Mouse (Mus musculus): ENCODE data around the gene B4galnt4. TPM values are rescaled to one million over a fixed set of nuclear protein-coding genes. Genes with fewer than 3 reads are reported as not detected.

Gene B4galnt4
- polyA plus RNA-seq, 1 experiment from 2014 or later = 44.1 TPM

DNA sequence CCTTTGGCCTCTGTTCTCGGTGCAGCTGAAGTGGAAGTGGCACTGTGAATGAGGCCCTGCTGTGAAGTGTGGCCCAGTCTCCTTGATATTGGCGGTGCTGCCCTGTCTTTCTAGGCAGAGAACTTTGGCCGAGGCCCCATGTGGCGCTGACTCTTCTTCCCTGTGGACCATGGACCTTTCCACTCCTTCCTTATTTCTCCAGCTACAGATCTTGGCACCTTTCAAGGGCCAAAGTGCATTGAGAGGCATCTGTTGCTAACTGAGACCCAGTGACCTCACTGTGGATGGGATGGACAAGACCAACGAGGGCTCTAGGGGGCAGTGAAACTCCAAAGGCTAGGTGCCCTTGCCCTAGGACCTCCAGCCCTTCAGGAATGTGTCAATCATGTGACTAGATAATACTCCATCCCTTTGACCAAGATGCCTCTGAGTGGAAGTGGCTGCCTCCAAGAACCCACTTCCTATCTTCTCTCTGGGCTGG lies 60.2 kb downstream of the B4galnt4 start:
- ATAC-seq (ENCODE audit: low FRiP score, low TSS enrichment) (no peak), DNase-seq (no peak)
- Histone ChIP-seq H3K4me2 (ENCODE audit: low read length) (no peak overlapping the region), H3K4me1 (ENCODE audit: control insufficient read depth, insufficient read depth, low read length) (no peaks in the 10 kb centered on the region), H3K9me3 (ENCODE audit: control insufficient read depth, low read length) (no peaks in the 10 kb centered on the region), H3K27me3 (ENCODE audit: control insufficient read depth, insufficient read depth, low read length) (no peaks in the 10 kb centered on the region), H3K36me3 (ENCODE audit: control insufficient read depth, insufficient read depth, low read length) (no peaks in the 10 kb centered on the region), H3K4me3 (replicated peaks; ENCODE audit: low read depth, low read length) (no peak overlapping the region), H3K27ac (replicated peaks; ENCODE audit: low read depth, low read length) (no peak overlapping the region), H3K9ac (replicated peaks; ENCODE audit: low read length) (no peak overlapping the region)
- WGBS = 80% methylated on average over 5 of the region's 5 CpGs

Other genes starting within 250 kb of the B4galnt4 start
- 25.4 and 34.5 TPM in 2 replicates for gene Zfp941, start 238.9 kb upstream of the B4galnt4 start, polyA plus RNA-seq (2014; fragmentation: Nextera tagmentation; extraction: Ambion mirVana)
- gene Urah, start 226.1 kb upstream of the B4galnt4 start, polyA plus RNA-seq (2014; fragmentation: Nextera tagmentation; extraction: Ambion mirVana) = not detected in 2 replicates
- gene Scgb1c1, start 215.6 kb upstream of the B4galnt4 start, polyA plus RNA-seq (2014; fragmentation: Nextera tagmentation; extraction: Ambion mirVana) = not detected in 2 replicates
- not detected in 2 replicates for gene Odf3, start 213.3 kb upstream of the B4galnt4 start, polyA plus RNA-seq (2014; fragmentation: Nextera tagmentation; extraction: Ambion mirVana)
- not detected in 2 replicates for gene Gm45785, start 204.8 kb upstream of the B4galnt4 start, polyA plus RNA-seq (2014; fragmentation: Nextera tagmentation; extraction: Ambion mirVana)
- gene Ric8a, start 204.1 kb upstream of the B4galnt4 start, polyA plus RNA-seq (2014; fragmentation: Nextera tagmentation; extraction: Ambion mirVana) = 98.6 and 99.6 TPM in 2 replicates
- 42.8 and 54.5 TPM in 2 replicates for gene Bet1l, start 203.5 kb upstream of the B4galnt4 start, polyA plus RNA-seq (2014; fragmentation: Nextera tagmentation; extraction: Ambion mirVana)
- 186 and 214 TPM in 2 replicates for gene Psmd13, start 179.1 kb upstream of the B4galnt4 start, polyA plus RNA-seq (2014; fragmentation: Nextera tagmentation; extraction: Ambion mirVana)
- gene Sirt3, start 178.8 kb upstream of the B4galnt4 start, polyA plus RNA-seq (2014; fragmentation: Nextera tagmentation; extraction: Ambion mirVana) = 33.4 and 40.0 TPM in 2 replicates
- gene Cox8b, start 160.7 kb upstream of the B4galnt4 start, polyA plus RNA-seq (2014; fragmentation: Nextera tagmentation; extraction: Ambion mirVana) = not detected in 2 replicates
- 0.32 and 0.89 TPM in 2 replicates for gene Nlrp6, start 140.2 kb upstream of the B4galnt4 start, polyA plus RNA-seq (2014; fragmentation: Nextera tagmentation; extraction: Ambion mirVana)
- 5.0 and 7.4 TPM in 2 replicates for gene Pgghg, start 119.7 kb upstream of the B4galnt4 start, polyA plus RNA-seq (2014; fragmentation: Nextera tagmentation; extraction: Ambion mirVana)
- gene Ifitm5, start 110.8 kb upstream of the B4galnt4 start, polyA plus RNA-seq (2014; fragmentation: Nextera tagmentation; extraction: Ambion mirVana) = 0.29 TPM in 1 of 2 replicates, not detected in the other
- not detected in 2 replicates for gene Gm45717, start 105.2 kb upstream of the B4galnt4 start, polyA plus RNA-seq (2014; fragmentation: Nextera tagmentation; extraction: Ambion mirVana)
- 131 and 176 TPM in 2 replicates for gene Ifitm2, start 105.1 kb upstream of the B4galnt4 start, polyA plus RNA-seq (2014; fragmentation: Nextera tagmentation; extraction: Ambion mirVana)
- 3.0 and 11.5 TPM in 2 replicates for gene Ifitm1, start 93.9 kb upstream of the B4galnt4 start, polyA plus RNA-seq (2014; fragmentation: Nextera tagmentation; extraction: Ambion mirVana)
- gene Ifitm3, start 50.3 kb upstream of the B4galnt4 start, polyA plus RNA-seq (2014; fragmentation: Nextera tagmentation; extraction: Ambion mirVana) = 18.8 and 66.5 TPM in 2 replicates
- gene Ifitm6, start 43.2 kb upstream of the B4galnt4 start, polyA plus RNA-seq (2014; fragmentation: Nextera tagmentation; extraction: Ambion mirVana) = 0.34 and 0.35 TPM in 2 replicates
- gene Gm17387, start 32.0 kb upstream of the B4galnt4 start, polyA plus RNA-seq (2014; fragmentation: Nextera tagmentation; extraction: Ambion mirVana) = not detected in 2 replicates
- not detected in 2 replicates for gene Pkp3, start 17.1 kb downstream of the B4galnt4 start, polyA plus RNA-seq (2014; fragmentation: Nextera tagmentation; extraction: Ambion mirVana)
- gene Sigirr, start 39.5 kb downstream of the B4galnt4 start, polyA plus RNA-seq (2014; fragmentation: Nextera tagmentation; extraction: Ambion mirVana) = 1.2 and 2.1 TPM in 2 replicates
- 0.14 and 0.18 TPM in 2 replicates for gene Ano9, start 56.7 kb downstream of the B4galnt4 start, polyA plus RNA-seq (2014; fragmentation: Nextera tagmentation; extraction: Ambion mirVana)
- 69.4 and 77.6 TPM in 2 replicates for gene Ptdss2, start 61.3 kb downstream of the B4galnt4 start, polyA plus RNA-seq (2014; fragmentation: Nextera tagmentation; extraction: Ambion mirVana)
- gene Rnh1, start 111.8 kb downstream of the B4galnt4 start, polyA plus RNA-seq (2014; fragmentation: Nextera tagmentation; extraction: Ambion mirVana) = 39.3 and 39.7 TPM in 2 replicates
- 125 and 176 TPM in 2 replicates for gene Hras, start 132.9 kb downstream of the B4galnt4 start, polyA plus RNA-seq (2014; fragmentation: Nextera tagmentation; extraction: Ambion mirVana)
- gene Lrrc56, start 133.1 kb downstream of the B4galnt4 start, polyA plus RNA-seq (2014; fragmentation: Nextera tagmentation; extraction: Ambion mirVana) = 9.0 and 9.8 TPM in 2 replicates
- gene Lmntd2, start 153.0 kb downstream of the B4galnt4 start, polyA plus RNA-seq (2014; fragmentation: Nextera tagmentation; extraction: Ambion mirVana) = 0.88 and 1.1 TPM in 2 replicates
- 25.9 and 27.2 TPM in 2 replicates for gene Rassf7, start 154.8 kb downstream of the B4galnt4 start, polyA plus RNA-seq (2014; fragmentation: Nextera tagmentation; extraction: Ambion mirVana)
- gene Phrf1, start 167.7 kb downstream of the B4galnt4 start, polyA plus RNA-seq (2014; fragmentation: Nextera tagmentation; extraction: Ambion mirVana) = 60.1 and 77.5 TPM in 2 replicates
- 1.1 and 9.2 TPM in 2 replicates for gene Irf7, start 205.4 kb downstream of the B4galnt4 start, polyA plus RNA-seq (2014; fragmentation: Nextera tagmentation; extraction: Ambion mirVana)
- gene Cdhr5, start 215.7 kb downstream of the B4galnt4 start, polyA plus RNA-seq (2014; fragmentation: Nextera tagmentation; extraction: Ambion mirVana) = not detected in 2 replicates
- gene Sct, start 218.0 kb downstream of the B4galnt4 start, polyA plus RNA-seq (2014; fragmentation: Nextera tagmentation; extraction: Ambion mirVana) = 0.49 and 1.3 TPM in 2 replicates
- gene Drd4, start 230.9 kb downstream of the B4galnt4 start, polyA plus RNA-seq (2014; fragmentation: Nextera tagmentation; extraction: Ambion mirVana) = 0.53 and 0.54 TPM in 2 replicates

Measured in midbrain, embryonic 14.5 days (tissue).